Mouse (Mus musculus) adrenal gland (tissue): Measurements from ENCODE around the gene Hnf4a.

ENCODE experiments used
- intact Hi-C: fragments of 180-260 bp; cut with DNase I; formaldehyde crosslinking; loops from one replicate; pipeline ENCODE4 v1.15.1; 2025

Hnf4a gene

DNA sequence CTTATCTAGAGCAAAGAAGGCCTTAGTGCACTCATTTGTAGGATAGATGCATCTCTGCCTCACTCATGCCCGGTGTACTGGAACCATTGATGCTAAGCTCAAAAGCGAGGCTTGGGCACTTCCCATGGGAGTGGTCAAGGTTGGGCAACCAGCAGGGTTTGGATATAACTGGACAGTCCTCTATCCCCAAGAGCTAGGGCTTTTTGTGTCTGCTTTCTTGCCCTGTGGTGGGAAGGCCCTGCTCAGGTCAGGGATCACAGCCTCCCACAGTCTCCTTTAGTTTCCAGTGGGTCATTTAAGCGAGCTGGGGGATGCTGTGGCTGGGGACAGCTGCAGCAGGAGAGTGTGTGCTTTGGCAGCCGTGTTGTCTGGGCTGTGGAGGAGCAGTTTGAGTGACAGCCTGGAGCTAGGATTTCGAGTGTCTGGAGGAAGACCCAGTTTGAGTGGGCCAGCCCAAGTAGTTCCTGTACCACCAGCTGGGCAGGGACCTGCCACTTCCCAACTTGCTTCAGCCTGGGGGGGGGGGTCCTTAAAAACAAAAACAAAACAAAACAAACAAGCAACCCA lies 16.8 kb upstream of the Hnf4a start:
- intact Hi-C loops, result no loop called here

DNA sequence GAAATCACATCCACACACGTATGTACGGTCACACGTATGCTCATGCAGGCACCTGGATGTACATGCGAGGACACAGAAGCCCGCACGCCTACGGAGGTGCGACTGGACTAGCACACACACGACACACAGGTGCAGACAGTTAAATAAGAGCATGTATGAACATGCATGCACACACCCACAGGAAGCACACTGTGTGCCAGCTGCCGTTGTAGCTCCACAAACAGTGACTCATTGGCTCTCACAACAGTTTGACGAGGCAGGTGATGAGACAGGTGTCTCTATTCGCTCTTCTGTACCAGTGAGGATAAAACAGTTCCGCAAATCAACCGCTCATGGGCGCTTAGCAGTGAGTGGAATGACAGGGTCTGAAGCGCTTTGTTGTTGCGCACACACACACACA lies 16.0 kb upstream of the Hnf4a start:
- intact Hi-C loops, result no loop called here

DNA sequence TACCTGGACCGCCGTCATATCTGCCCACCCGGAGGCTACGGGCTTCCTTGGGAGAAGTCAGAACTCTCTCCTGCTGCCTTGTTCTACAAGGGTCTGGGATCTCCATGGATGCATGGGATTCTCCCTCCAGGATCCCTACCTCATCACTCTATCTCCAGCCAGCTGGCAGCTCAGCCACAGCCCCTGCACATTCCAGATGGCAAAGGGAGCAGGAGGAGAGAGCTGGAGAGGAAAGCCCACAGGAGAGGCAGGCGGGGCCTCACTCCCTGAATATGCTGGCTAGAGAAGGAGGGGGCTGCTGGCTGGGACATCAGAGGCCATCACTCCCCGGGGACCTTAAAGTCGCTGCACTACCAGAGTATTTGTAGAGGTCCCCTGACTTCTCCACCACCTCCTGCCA lies 15.3 kb upstream of the Hnf4a start:
- intact Hi-C loops, result no loop called here

DNA sequence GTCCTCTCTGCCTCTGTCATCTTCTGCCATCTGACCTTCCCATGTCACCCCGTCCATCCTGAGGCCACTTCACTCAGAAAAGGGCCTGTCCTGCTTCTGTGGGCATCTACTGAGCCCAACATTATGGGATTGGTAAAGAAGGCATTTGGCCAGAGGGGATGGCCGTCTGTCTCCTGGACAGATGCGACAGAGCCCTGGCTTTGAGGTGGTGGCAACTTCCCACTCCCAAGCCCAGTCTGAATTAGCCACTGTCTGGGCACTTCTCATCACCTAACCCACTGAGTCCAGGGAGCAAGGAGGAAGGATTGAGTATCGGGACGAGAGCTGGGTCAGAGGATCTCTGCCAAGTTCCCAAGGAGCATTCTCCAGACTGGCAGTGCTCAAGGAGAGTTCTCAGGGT lies 14.6 kb upstream of the Hnf4a start, which contains the start of gene R3hdml:
Gene R3hdml, plus strand, starts transcription at position 301 of the 400 bp plus-strand sequence.
- intact Hi-C loops, result no loop called here

DNA sequence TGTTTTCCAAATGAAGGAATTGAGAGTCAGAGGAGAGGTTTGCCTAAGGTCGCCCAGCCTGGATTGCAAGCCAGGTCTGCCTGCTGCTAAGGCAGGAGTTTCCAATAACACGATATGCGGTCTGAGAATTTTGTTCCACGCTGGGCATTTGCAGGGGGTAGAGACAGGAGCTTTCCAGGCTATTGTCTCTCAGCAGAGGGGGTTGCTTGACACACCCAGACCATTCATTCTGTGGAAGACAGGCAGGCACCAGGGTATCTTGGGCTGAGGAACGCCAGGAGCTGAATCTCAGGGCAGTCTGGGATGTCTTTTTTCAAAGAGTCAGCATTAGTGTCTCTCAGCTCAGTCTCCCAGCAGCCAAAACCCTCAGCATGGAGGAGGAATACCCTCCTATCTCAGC lies 13.6 kb upstream of the Hnf4a start:
- intact Hi-C loops, result no loop called here

DNA sequence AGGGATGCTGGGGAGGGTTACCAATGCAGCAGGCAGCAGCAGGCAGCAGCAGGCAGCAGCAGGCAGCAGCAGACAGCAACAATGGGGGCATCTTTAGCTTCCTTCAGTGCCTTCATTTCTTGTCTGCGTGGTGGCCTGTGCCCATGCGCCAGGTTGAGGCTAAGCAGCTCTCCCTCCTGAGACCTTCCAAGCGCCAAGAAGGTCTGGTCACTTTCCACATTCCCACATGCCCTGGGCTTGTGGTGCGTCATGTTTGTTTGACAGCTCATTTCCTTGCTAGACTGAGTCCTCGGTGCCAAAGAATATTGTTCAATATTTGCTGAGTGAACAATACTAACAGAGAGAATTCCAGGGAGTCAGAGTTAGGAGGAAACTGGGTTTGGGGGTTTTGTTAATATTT lies 12.6 kb upstream of the Hnf4a start:
- intact Hi-C loops, result no loop called here

DNA sequence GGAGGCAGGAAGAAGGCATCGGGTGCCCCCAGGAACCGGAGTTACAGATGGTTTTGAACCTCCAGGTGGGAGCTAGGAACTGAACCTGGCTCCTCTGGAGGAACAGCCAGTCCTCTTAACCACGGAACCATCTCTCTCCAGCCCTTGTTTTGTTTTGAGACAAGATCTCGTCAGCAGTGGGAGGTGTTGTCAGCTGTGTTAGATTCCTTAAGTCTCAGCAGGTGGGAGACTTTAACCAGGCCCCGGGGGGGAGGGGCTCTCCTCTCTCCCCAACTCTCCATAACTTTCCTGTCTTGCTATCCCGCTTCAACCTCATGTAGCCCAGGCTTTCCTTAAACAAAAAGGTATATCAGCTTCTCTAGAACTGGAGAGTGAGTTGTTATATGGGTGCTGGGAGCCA lies 12.2 kb upstream of the Hnf4a start:
- intact Hi-C loops, result no loop called here

DNA sequence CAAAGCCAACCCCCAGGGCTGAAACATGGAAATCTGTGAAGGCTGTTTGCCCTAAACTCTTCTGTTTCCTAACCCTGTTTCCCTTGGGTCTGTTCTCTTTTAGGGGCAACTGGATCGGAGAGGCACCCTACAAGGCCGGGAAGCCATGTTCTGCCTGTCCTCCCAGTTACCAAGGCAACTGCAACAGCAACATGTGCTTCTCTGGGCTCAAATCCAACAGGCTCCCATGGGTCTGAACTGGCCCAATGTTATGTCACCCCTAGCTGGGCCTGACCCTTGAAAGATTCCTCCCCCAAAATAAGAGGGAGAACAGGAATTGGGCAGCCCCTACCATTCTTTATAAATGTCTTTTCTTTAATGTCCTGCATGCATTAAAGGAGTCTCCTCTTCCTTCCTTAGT lies 4.4 kb upstream of the Hnf4a start:
- intact Hi-C loops, result no loop called here

DNA sequence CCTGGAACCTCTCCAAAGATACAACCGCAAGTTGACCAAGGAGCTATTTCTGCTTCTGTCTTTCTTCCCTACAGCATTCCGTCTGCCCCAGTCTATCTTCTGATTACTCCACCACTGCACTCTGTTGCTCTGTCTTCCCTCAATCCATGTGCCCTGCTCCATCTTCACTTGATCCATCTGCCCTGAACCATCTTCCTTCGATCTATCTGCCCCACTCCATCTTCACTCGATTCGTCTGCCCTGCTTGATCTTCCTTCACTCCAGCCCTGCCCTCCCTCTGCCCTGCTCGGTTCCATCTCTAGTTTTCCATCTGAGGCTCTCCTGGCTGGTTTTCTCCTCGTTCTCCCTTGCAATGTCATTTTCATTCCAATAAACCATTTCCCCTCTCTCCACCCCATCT lies 3.4 kb upstream of the Hnf4a start:
- intact Hi-C loops, result no loop called here

DNA sequence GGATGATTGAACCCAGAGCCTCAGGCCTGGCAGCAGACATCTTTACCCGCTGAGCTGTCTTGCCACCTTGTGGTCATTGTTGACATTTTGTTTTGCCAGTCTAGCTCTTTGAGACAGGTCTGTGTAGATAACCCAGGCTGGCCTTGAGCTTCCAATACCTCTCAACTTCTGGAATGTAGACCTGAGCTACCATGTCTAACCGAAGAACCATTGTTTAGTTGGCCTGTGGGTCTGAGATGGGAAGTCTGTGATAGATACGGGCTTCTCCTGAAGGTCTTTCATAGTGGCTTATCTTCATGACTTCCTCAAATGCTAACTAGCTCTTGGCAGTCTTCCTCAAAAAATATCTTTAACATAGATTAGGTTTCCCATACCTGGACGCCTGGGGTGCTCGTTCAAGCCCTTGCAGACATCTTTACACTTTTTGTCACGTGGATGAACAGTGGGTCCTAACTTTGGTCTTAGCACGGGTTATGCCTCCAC lies 19.2 kb downstream of the Hnf4a start:
- intact Hi-C loops, result no loop called here

DNA sequence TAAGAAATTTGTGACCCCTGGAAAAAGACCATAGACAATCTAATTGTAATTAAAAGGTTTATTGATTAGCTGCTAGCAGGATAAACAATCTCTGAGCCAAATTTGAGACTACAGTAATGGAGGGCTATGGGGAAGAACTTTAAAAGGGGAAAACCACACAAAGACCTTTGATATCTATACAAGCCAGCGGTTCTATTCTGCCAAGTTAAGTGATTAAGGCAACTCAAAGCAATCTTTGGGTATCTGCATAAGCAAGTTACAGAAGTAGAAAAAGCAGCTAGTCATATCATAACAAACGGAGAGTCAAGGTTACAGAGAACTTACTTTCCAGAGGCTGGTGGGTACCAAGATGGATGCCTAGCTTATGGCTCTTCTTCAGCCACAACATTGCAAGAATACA lies 20.9 kb downstream of the Hnf4a start:
- intact Hi-C loops, result no loop called here

DNA sequence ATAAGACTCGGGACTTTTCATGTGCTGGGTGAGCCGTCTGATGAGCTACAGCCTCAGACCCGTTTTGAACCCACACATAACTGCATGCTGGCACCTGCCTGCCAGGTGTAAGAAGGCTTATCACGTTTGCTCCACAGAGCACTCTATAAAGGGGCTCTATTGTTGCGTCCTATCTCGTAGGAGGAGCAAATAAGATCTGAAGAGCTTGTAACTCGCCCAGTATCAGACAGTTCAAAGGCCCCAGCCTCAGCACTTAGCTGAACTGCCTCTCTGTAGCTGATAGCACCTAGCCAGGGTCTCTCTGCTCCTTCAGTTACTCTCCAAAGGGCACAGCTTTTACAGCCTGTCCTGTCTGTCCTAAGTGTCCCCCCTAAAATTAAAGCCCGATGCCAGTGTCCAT lies 23.8 kb downstream of the Hnf4a start:
- intact Hi-C loops, result loop anchor here (10.0 kb wide), 1 partner anchor 184 kb away; no protein-coding TSS in a partner anchor

DNA sequence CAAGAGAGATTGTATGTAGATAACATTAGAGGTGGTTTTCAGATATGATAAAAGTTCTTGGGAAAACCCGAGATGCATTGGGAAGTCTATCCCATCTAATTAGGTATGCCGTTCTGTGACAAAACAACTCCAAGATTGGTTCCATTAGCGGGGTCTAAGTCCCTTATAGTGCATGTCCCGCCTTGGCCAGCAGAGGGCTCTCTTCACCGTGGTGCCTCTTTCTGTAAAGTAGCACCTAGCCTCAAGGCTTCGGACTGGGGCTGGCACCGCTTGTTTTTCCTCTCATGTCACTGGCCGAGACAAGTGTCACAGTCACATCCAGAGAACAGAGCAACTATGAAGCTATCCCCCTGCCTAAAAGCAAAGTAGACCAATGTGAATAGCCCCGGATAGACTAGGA lies 25.3 kb downstream of the Hnf4a start:
- intact Hi-C loops, result loop anchor here (10.0 kb wide), 1 partner anchor 183 kb away; no protein-coding TSS in a partner anchor

DNA sequence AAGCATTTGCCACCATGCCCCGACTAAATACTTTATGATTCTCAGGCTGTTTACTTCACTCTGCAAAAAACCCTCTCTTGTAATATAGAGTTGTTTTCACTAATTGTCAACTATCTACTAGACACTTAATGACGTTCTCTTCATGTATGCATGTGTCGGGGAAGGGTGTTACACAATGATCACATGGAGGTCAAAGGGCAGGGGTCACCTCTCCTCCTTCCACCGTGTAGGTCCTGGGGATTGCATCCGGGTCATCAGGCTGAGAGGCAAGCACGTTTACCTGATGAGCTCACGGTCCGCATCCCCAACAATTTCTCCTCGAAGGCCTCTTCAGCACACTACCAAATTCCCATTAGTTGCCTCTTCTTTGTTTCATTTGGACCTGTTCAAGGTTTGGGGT lies 26.6 kb downstream of the Hnf4a start:
- intact Hi-C loops, result loop anchor here (10.0 kb wide), 1 partner anchor 182 kb away; no protein-coding TSS in a partner anchor

DNA sequence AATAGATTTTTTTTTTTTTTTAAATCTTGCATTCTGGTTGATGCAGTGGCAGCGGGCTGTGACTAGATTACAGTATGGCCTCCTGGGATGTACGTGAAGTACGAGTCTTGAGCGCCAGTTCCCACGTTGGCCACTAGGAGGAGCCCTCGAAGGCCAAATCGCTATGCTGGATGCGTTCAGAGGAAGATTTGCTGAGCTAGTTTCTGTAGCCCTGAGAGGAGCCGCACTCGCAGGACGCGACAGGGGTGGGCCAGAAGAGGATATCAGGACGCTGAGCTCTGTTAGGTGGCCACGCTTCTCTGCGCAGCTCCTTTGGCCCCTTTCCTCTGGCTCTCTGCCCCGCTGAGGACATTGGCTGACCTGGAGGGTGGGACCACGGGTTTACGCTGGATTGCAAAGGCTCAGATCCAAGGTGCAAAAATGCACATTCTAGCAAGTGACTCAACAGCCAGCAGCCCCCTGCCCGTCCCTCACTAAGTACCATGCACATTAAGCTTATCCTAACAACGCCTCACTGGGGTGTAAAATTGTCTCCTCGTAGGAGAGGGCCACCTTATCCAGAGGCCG lies 28.4 kb downstream of the Hnf4a start:
- intact Hi-C loops, result loop anchor here (2.0 to 10.0 kb wide), 2 partner anchors 66 to 180 kb away; no protein-coding TSS in a partner anchor

DNA sequence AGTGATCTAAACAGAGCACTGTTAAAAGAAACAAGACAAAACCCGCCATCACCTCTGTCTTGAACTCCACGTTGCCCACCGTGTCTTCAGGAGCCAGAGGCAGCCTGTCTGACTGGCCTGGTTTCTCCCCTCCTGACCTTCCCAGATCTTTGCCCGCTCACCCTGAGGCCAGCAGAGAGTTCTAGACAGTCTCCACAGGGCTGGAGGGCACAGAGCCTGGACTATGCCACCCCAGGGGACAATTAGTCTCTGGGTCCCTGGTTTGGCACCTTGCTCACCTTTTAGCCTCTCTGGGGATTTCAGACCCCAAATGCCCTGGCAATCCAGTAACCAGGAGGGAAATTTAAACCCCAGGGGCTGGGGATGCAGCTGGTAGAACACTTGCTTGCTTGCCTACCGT lies 30.8 kb downstream of the Hnf4a start:
- intact Hi-C loops, result loop anchor here (10.0 kb wide), 1 partner anchor 177 kb away; no protein-coding TSS in a partner anchor

DNA sequence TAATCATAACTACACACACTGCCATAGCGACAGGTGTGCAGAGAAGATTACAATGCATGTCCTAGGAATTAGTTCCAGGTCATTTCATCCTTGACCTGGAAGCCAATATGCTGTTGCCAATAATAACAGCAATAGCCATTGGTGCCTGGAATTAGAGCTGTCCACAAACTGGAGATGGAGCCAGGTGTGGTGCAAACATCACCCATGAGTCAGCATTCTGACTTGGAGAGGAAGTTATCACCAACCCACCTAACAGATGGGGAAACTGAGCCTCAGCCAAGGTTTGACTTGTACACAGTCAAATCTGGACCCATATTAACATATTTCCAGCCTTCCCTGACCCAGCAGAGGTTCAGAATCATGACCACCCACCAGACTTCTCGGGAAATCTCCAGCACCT lies 31.8 kb downstream of the Hnf4a start:
- intact Hi-C loops, result loop anchor here (10.0 kb wide), 1 partner anchor 176 kb away; no protein-coding TSS in a partner anchor

DNA sequence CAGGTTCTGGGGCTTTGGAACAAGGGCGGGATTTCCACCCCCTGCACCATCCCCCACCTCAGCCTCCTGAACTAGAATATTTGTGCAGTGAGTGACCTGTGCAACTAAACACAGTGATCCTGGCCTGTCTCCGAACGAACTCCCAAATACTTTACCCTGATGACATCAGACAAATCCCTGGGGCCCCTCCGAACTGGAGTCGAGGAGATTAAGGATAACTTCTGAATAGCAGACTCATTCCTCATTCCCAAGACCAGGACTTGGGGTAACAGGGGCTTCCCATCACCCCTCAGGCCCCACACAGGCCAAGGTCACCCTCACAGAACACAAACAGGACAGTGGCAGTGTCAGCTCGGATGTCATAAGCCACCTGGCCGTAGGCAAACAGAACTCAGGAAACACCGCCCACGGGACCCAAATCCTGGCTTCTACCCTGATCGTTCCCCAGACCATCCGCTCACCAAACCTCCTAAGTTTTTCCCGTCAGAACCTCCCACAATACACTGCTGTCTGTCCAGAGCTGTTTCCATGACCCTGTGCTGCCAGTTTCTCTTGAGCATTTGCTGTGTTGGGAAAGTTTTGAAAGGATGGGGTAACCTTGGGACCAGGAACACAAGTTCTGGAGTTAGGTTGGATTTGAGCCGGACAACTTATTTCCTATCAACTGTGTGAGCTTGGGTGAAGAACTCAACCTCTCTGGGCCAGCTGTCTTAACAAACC lies 32.9 kb downstream of the Hnf4a start:
- intact Hi-C loops, result loop anchor here (10.0 kb wide), 1 partner anchor 175 kb away; no protein-coding TSS in a partner anchor

DNA sequence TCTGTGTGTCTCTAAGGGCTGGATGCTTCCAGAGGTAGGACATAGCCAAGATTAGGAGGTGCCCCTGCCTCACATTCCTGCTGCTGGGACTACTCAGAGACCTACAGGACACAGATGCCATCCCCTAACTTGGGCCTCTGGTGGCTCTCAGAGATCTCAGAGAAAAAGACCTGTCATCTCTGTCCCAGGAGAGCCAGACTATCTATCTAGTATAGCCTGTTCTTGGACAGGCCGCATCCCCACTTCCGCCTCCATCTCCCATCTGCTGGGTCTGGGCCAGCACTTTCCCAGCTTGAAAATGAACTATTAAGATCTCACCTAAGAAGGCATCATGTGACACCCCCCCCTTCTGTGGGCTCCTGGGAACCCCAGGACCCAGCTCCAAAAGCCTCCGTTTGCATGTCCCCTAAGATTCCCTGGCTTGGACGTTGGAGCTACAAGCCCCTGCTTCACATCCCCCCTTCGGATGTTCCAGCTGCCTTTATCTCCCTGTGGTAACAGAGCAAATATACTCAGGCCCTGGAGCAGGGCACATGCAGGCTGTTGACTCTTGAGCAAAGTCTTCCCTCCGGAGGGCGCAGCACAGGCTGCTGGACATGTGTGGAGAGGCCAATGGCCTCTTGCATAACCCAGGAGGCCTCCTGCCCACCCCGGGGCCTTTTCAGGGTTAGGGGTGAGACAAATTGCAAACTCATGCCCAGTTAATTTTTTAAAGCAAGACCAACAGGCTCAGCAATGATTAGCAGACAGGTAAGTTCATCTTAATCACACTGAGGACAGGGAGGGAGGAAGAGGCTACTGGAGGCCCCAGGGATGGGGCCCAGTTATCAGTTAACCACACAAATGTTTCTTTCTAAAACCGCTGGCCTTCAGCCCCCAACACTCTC lies 33.9 kb downstream of the Hnf4a start:
- intact Hi-C loops, result no loop called here

DNA sequence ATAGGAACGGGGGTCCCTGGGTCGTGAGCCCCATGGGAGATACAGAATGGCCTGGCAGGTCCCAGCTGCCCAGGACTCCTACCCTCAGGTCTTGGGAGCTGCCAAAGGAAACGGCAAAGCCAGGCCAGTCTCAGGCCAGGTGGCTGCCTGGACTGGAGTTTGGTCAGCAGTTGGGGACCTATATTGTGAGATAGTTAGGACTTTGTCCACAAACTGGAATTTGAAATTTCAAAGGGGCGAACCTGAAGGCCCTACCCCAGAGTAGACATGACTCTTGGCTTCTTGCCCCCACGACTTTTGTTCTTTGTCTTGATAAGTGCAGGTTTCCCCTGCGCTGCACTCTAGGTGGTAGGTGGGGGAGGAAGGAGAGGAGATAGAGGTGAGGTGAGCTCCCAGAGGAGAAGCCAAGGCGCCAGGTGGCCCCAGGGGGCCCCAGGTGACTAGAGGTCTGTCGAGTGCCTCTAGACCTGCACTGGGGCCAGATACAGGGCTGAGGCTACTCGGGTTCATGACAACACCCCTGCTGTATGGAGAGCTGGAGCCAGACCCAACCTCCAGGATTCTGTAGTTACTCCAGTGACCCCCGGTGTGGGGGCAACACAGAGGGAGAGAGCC lies 35.1 kb downstream of the Hnf4a start:
- intact Hi-C loops, result no loop called here

DNA sequence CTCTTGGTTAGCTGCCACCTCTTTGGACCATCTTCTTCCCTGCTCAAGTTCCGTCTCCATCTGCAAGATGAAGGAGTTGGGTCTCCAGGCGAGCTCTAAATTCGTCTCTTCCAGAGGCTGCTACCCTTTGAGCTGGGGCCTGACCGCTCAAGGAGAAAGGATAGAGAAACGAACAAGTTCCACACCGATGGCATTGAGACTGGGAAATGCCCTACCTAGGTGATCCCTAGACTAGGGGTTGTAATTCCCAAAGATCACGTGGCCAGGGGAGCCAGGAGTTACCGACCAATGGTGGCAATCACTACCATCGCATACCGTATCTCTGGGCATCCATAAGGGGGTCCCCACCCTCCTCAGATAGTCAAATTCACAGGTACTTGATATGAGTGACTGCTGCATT lies 36.1 kb downstream of the Hnf4a start:
- intact Hi-C loops, result no loop called here
